Comparison of ENCODE assay signal across 10 mouse cellular contexts in the genomic region with DNA sequence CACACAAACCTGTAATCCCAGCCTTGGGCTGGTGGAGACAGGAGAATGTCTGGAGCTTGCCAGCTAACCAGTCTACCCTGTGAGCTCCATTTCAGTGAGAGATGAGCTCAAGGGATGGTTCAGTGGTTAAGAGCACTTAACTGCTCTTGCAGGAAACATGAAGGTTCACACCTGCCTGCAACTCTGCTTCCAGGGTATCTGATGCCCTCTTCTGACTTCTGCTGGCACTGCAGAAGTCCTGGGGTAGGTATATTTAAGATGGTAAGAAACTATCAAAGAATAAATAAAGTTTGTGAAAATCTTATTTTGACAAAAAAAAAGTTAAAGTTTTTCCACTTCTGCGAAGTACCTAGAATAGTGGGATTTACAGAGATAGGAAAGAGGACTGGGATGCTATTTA. TPM values are rescaled to one million over a fixed set of nuclear protein-coding genes. Genes with fewer than 3 reads are reported as not detected.
DNase-seq lines count a peak whose midpoint lies in the region; ATAC-seq and TF ChIP-seq lines count a peak whose summit lies in the region.
"Had no signal": no experiment of that assay in that cellular context is flagged by ENCODE, and none has a peak within 500 bp of the region (broad histone marks: within the 10 kb centered on the region; RNA-seq: fewer than 3 reads in every experiment).

No protein-coding gene starts in this region.

- intact Hi-C loops in heart, adult 2 months (cut with DNase I), result loop anchor here (2.0 to 10.0 kb wide), 3 partner anchors 168 to 310 kb away; a partner anchor contains a TSS

- peak; percentile 28; the same call in 1 of the 2 replicates for ATAC-seq in midbrain, embryonic 13.5 days
- no peak for ATAC-seq in midbrain, embryonic 11.5 days (ENCODE audit: low FRiP score)
- ATAC-seq in inflammation-experienced regulatory T-cells, adult 6 months, result peak; percentile 44
- ATAC-seq in granulocyte monocyte progenitor cell, adult 5-6 weeks (replicated peaks; ENCODE audit: poor library complexity, severe bottlenecking), result no peak

- H3K79me2 ChIP-seq in heart, adult 2 months (replicated peaks; ENCODE audit: control insufficient read depth, insufficient read depth, low read length), result no peaks in the 10 kb centered on the region

- H3K27ac ChIP-seq in heart, adult 2 months, result no peak overlapping the region
- no peak overlapping the region for H3K27ac ChIP-seq in midbrain, embryonic 13.5 days
- H3K27ac ChIP-seq in midbrain, embryonic 11.5 days (ENCODE audit: low read depth, low read length), result no peak overlapping the region
- H3K27ac ChIP-seq: macrophage had no signal

- H3K27me3 ChIP-seq in heart, adult 2 months (ENCODE audit: control insufficient read depth, insufficient read depth, low read length), result no peaks in the 10 kb centered on the region
- no peaks in the 10 kb centered on the region for H3K27me3 ChIP-seq in midbrain, embryonic 13.5 days
- H3K27me3 ChIP-seq in midbrain, embryonic 11.5 days (ENCODE audit: control insufficient read depth, insufficient read depth, low read length), result no peaks in the 10 kb centered on the region

- no peak for DNase-seq in heart, adult 2 months
- no peak for DNase-seq in heart, postnatal 4 days
- no peak for DNase-seq in midbrain, embryonic 11.5 days (ENCODE audit: low spot score, missing footprints)
- DNase-seq in thymus, postnatal 14 days, result peak; percentile 52
- no peak for DNase-seq in c-Kit-positive CD71-positive TER-119-positive erythroid progenitor cells, embryonic 14.5 days (ENCODE audit: low spot score)

- peak; percentile 20 for TF ChIP-seq CTCF in heart, adult 2 months (IDR thresholded peaks at IDR 0.05)

- WGBS in heart, adult 2 months, result 54% methylated on average over 1 of the region's 1 CpGs
- WGBS in midbrain, embryonic 13.5 days, result 53% methylated on average over 1 of the region's 1 CpGs
- 39% methylated on average over 1 of the region's 1 CpGs for WGBS in midbrain, embryonic 11.5 days

- no peak overlapping the region for H3K4me2 ChIP-seq in midbrain, embryonic 13.5 days (replicated peaks)
- no peak overlapping the region for H3K4me2 ChIP-seq in midbrain, embryonic 11.5 days

- no peak for TF ChIP-seq EP300 in heart, adult 2 months (IDR thresholded peaks at IDR 0.05; ENCODE audit: insufficient read depth, low read depth, low read length)

- H3K36me3 ChIP-seq in heart, adult 2 months (ENCODE audit: control insufficient read depth, insufficient read depth, low read length), result no peaks in the 10 kb centered on the region
- peaks cover 15% of the 10 kb centered on the region for H3K36me3 ChIP-seq in midbrain, embryonic 13.5 days
- peaks cover 6% of the 10 kb centered on the region; the same call in 1 of the 2 replicates for H3K36me3 ChIP-seq in midbrain, embryonic 11.5 days (ENCODE audit: control insufficient read depth, insufficient read depth, low read length)

- H3K4me1 ChIP-seq in heart, adult 2 months (ENCODE audit: control insufficient read depth, insufficient read depth, low read length), result no peaks in the 10 kb centered on the region
- H3K4me1 ChIP-seq in midbrain, embryonic 13.5 days (replicated peaks), result 0 out of 2 replicates have a peak, but pooled peaks cover 2% of the 10 kb centered on the region
- H3K4me1 ChIP-seq in midbrain, embryonic 11.5 days (ENCODE audit: control insufficient read depth, insufficient read depth, low read length), result no peaks in the 10 kb centered on the region

- no peak overlapping the region for H3K9ac ChIP-seq in heart, adult 2 months (ENCODE audit: low read depth, low read length)
- H3K9ac ChIP-seq in midbrain, embryonic 13.5 days (replicated peaks), result no peak overlapping the region
- no peak overlapping the region for H3K9ac ChIP-seq in midbrain, embryonic 11.5 days (ENCODE audit: low read length)

- no peaks in the 10 kb centered on the region for H3K9me3 ChIP-seq in midbrain, embryonic 13.5 days
- no peaks in the 10 kb centered on the region for H3K9me3 ChIP-seq in midbrain, embryonic 11.5 days (ENCODE audit: control insufficient read depth, low read length)

- H3K4me3 ChIP-seq in heart, adult 2 months, result no peak overlapping the region
- no peak overlapping the region for H3K4me3 ChIP-seq in midbrain, embryonic 13.5 days (replicated peaks)
- H3K4me3 ChIP-seq in midbrain, embryonic 11.5 days (ENCODE audit: low read depth, low read length), result no peak overlapping the region

- no peak for TF ChIP-seq POLR2A in heart, adult 2 months (IDR thresholded peaks at IDR 0.05; ENCODE audit: insufficient read depth, low read depth, low read length)

RNA-seq across cellular contexts. Expression of a gene that starts 6.9 kb away (rescaled TPM):
- total RNA-seq in heart, adult 2 months (2021), result 1 to 10 TPM; 4.2 to 5.3 TPM
- 12.8 and 19.2 TPM in 2 replicates for polyA plus RNA-seq in heart, adult 2 months (2012; rRNA removed)
- total RNA-seq in heart, postnatal 4 days (2021), result 1 to 10 TPM; 6.6 to 8.5 TPM
- 3.8 and 3.9 TPM in 2 replicates for polyA plus RNA-seq in midbrain, embryonic 13.5 days (2015; fragmentation: Nextera tagmentation; extraction: Ambion mirVana)
- polyA plus RNA-seq in midbrain, embryonic 11.5 days (2014; fragmentation: Nextera tagmentation; extraction: Ambion mirVana), result 2.4 and 3.6 TPM in 2 replicates
- 1 to 10 TPM; 3.1 to 4.1 (median 4.0) TPM for polyA plus RNA-seq in inflammation-experienced regulatory T-cells, adult 6 months (2017; shearing (Covaris generic))
- total RNA-seq in granulocyte monocyte progenitor cell, adult 5-6 weeks (2014; fragmentation: Nextera tagmentation), result 24.5 and 28.0 TPM in 2 replicates
- total RNA-seq in granulocyte monocyte progenitor cell, adult 5-6 weeks (2017), result 17.5 and 26.2 TPM in 2 replicates

RNA-seq across cellular contexts. Expression of a gene that starts 20.5 kb away (rescaled TPM):
- not detected for total RNA-seq in heart, adult 2 months (2021)
- 0.03 and 0.06 TPM in 2 replicates for polyA plus RNA-seq in heart, adult 2 months (2012; rRNA removed)
- total RNA-seq in heart, postnatal 4 days (2021), result not detected
- polyA plus RNA-seq in midbrain, embryonic 13.5 days (2015; fragmentation: Nextera tagmentation; extraction: Ambion mirVana), result 0.35 and 0.67 TPM in 2 replicates
- not detected in 2 replicates for polyA plus RNA-seq in midbrain, embryonic 11.5 days (2014; fragmentation: Nextera tagmentation; extraction: Ambion mirVana)
- polyA plus RNA-seq in inflammation-experienced regulatory T-cells, adult 6 months (2017; shearing (Covaris generic)), result not detected
- total RNA-seq in granulocyte monocyte progenitor cell, adult 5-6 weeks (2014; fragmentation: Nextera tagmentation), result not detected in 2 replicates
- total RNA-seq in granulocyte monocyte progenitor cell, adult 5-6 weeks (2017), result not detected in 2 replicates
- polyA plus RNA-seq: embryonic facial prominence, embryonic 11.5 days; macrophage had no signal

RNA-seq across cellular contexts. Expression of a gene that starts 34.5 kb away (rescaled TPM):
- total RNA-seq in heart, adult 2 months (2021), result 10 to 100 TPM; 67.6 to 71.9 TPM
- 67.1 and 89.9 TPM in 2 replicates for polyA plus RNA-seq in heart, adult 2 months (2012; rRNA removed)
- total RNA-seq in heart, postnatal 4 days (2021), result 10 to 100 TPM; 79.1 to 81.3 TPM
- 9.2 and 11.4 TPM in 2 replicates for polyA plus RNA-seq in midbrain, embryonic 13.5 days (2015; fragmentation: Nextera tagmentation; extraction: Ambion mirVana)
- polyA plus RNA-seq in midbrain, embryonic 11.5 days (2014; fragmentation: Nextera tagmentation; extraction: Ambion mirVana), result 4.4 and 6.1 TPM in 2 replicates
- polyA plus RNA-seq in inflammation-experienced regulatory T-cells, adult 6 months (2017; shearing (Covaris generic)), result 10 to 100 TPM in 1 of 3 experiments, 1 to 10 TPM in 2; 7.7 to 13.6 (median 9.7) TPM
- 134 and 148 TPM in 2 replicates for total RNA-seq in granulocyte monocyte progenitor cell, adult 5-6 weeks (2014; fragmentation: Nextera tagmentation)
- 142 and 146 TPM in 2 replicates for total RNA-seq in granulocyte monocyte progenitor cell, adult 5-6 weeks (2017)

Comparison
In these comparisons a context has a peak if more than half of its experiments do, and no peak if none do; other contexts are left out.
1. ATAC-seq: peak in midbrain, embryonic 13.5 days (single experiment) and inflammation-experienced regulatory T-cells, adult 6 months (single experiment); none in midbrain, embryonic 11.5 days (single experiment) and granulocyte monocyte progenitor cell, adult 5-6 weeks (single experiment).